Comparison of ENCODE assay signal across 30 mouse cellular contexts in the genomic region with DNA sequence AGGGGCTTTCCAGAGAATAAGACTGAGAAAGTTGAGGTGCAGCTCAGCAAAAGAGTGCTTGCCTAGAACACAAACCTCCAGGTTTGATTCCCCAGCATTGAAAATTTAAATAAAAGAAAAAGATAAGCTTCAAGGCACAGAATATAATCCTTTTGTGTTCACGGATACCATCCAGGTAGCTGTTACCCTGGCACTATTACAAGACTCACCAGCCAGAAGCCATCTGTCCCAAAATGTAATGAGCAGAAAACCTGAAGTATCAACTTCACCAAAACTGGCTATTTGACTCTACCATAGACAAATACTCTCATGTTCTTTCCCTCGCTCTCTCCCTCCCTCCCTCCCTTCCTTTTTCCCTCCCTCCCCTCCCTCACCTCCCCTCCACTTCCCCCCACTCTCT.
A peak's percentile ranks its signal among the peaks of the same experiment; 100 is the strongest.
DNase-seq lines count a peak whose midpoint lies in the region; ATAC-seq and TF ChIP-seq lines count a peak whose summit lies in the region.
"Had no signal": no experiment of that assay in that cellular context is flagged by ENCODE, and none has a peak within 500 bp of the region (broad histone marks: within the 10 kb centered on the region; RNA-seq: fewer than 3 reads in every experiment).

No protein-coding gene starts in this region.

- no peaks in the 10 kb centered on the region for H3K4me1 ChIP-seq in intestine, embryonic 16.5 days (ENCODE audit: control insufficient read depth, insufficient read depth, low read length)
- no peaks in the 10 kb centered on the region for H3K4me1 ChIP-seq in liver, postnatal 0 days (ENCODE audit: insufficient read depth)
- H3K4me1 ChIP-seq: embryonic facial prominence, embryonic 15.5 days; heart, embryonic 15.5 days; intestine, embryonic 15.5 days had no signal

- no peak for TF ChIP-seq CTCF in liver, postnatal 0 days (IDR thresholded peaks at IDR 0.05; ENCODE audit: low read depth)

- TF ChIP-seq EP300 in liver, postnatal 0 days (IDR thresholded peaks at IDR 0.05; ENCODE audit: low read depth): no peak

- peak; percentile 92 for DNase-seq in brain, adult 2 months (ENCODE audit: low read depth, low spot score)
- peak; percentile 73 for DNase-seq in cerebellum, adult 11-12 months
- peak; percentile 63 for DNase-seq in cerebellum, adult 8-10 months
- DNase-seq in cerebellum, postnatal 10 days: peak; percentile 42 to 52
- DNase-seq in gastrocnemius, postnatal 14 days: no peak
- DNase-seq in liver, postnatal 0 days: no peak
- no peak for DNase-seq in right cerebral cortex, postnatal 4 days
- DNase-seq: adrenal gland, postnatal 10 days; adrenal gland, postnatal 36 days; B cell, adult 2 months; forebrain, postnatal 0 days; gastrocnemius, adult 2 months; gastrocnemius, postnatal 25 days; heart, adult 18-20 months; heart, postnatal 10 days; heart, postnatal 36 days; kidney, adult 18-20 months had no signal

- intact Hi-C loops in gastrocnemius, postnatal 14 days (cut with DNase I; ENCODE audit: low total_unique reads): no loop called here

- no peak overlapping the region for H3K9ac ChIP-seq in intestine, embryonic 16.5 days (ENCODE audit: low read depth, low read length)
- H3K9ac ChIP-seq in liver, postnatal 0 days (replicated peaks): no peak overlapping the region
- H3K9ac ChIP-seq: embryonic facial prominence, embryonic 12.5 days; embryonic facial prominence, embryonic 15.5 days; forebrain, postnatal 0 days; heart, embryonic 12.5 days; heart, embryonic 15.5 days; hindbrain, embryonic 13.5 days; intestine, embryonic 15.5 days had no signal

- no peak for ATAC-seq in intestine, embryonic 16.5 days
- ATAC-seq in liver, postnatal 0 days: no peak
- ATAC-seq: forebrain, embryonic 14.5 days; forebrain, postnatal 0 days; hindbrain, embryonic 16.5 days; intestine, embryonic 15.5 days; Patski had no signal

- no peaks in the 10 kb centered on the region for H3K36me3 ChIP-seq in intestine, embryonic 16.5 days (ENCODE audit: control insufficient read depth, insufficient read depth, low read length)
- no peaks in the 10 kb centered on the region for H3K36me3 ChIP-seq in liver, postnatal 0 days (replicated peaks; ENCODE audit: insufficient read depth, low read length)
- H3K36me3 ChIP-seq: embryonic facial prominence, embryonic 12.5 days; embryonic facial prominence, embryonic 15.5 days; G1E; heart, embryonic 12.5 days; heart, embryonic 15.5 days; hindbrain, embryonic 10.5 days; hindbrain, embryonic 13.5 days; intestine, embryonic 15.5 days had no signal

- H3K4me3 ChIP-seq in intestine, embryonic 16.5 days (ENCODE audit: low read length): no peak overlapping the region
- H3K4me3 ChIP-seq in liver, postnatal 0 days (ENCODE audit: low read depth, low read length): no peak overlapping the region
- H3K4me3 ChIP-seq: embryonic facial prominence, embryonic 12.5 days; embryonic facial prominence, embryonic 15.5 days; gastrocnemius, adult 2 months; heart, embryonic 12.5 days; heart, embryonic 15.5 days; hindbrain, embryonic 10.5 days; hindbrain, embryonic 13.5 days; intestine, embryonic 15.5 days had no signal

- 77% methylated on average over 2 of the region's 2 CpGs for WGBS in intestine, embryonic 16.5 days
- WGBS in liver, postnatal 0 days (ENCODE audit: insufficient replicate concordance): 73% methylated on average over 2 of the region's 2 CpGs

- H3K27me3 ChIP-seq in intestine, embryonic 16.5 days (replicated peaks; ENCODE audit: control insufficient read depth, insufficient read depth, low read length): no peaks in the 10 kb centered on the region
- no peaks in the 10 kb centered on the region for H3K27me3 ChIP-seq in liver, postnatal 0 days (ENCODE audit: insufficient read depth, low read length)
- H3K27me3 ChIP-seq: CH12.LX; embryonic facial prominence, embryonic 12.5 days; embryonic facial prominence, embryonic 15.5 days; heart, embryonic 12.5 days; heart, embryonic 15.5 days; hindbrain, embryonic 13.5 days; intestine, embryonic 15.5 days had no signal

- H3K27ac ChIP-seq in intestine, embryonic 16.5 days (ENCODE audit: low read length): no peak overlapping the region
- no peak overlapping the region for H3K27ac ChIP-seq in liver, postnatal 0 days (ENCODE audit: low read depth)
- H3K27ac ChIP-seq: embryonic facial prominence, embryonic 12.5 days; embryonic facial prominence, embryonic 15.5 days; gastrocnemius, adult 2 months; heart, embryonic 15.5 days; hindbrain, embryonic 10.5 days; hindbrain, embryonic 13.5 days; intestine, embryonic 15.5 days had no signal

- H3K4me2 ChIP-seq in intestine, embryonic 16.5 days (ENCODE audit: low read depth, low read length): no peak overlapping the region
- no peak overlapping the region for H3K4me2 ChIP-seq in liver, postnatal 0 days (ENCODE audit: low read depth, low read length)
- H3K4me2 ChIP-seq: embryonic facial prominence, embryonic 12.5 days; embryonic facial prominence, embryonic 15.5 days; heart, embryonic 12.5 days; heart, embryonic 15.5 days; hindbrain, embryonic 13.5 days; intestine, embryonic 15.5 days had no signal

- H3K9me3 ChIP-seq in intestine, embryonic 16.5 days (ENCODE audit: control insufficient read depth, low read length): no peaks in the 10 kb centered on the region
- H3K9me3 ChIP-seq in liver, postnatal 0 days (ENCODE audit: low read length): no peaks in the 10 kb centered on the region
- H3K9me3 ChIP-seq: embryonic facial prominence, embryonic 12.5 days; embryonic facial prominence, embryonic 15.5 days; G1E; heart, embryonic 12.5 days; heart, embryonic 15.5 days; hindbrain, embryonic 10.5 days; hindbrain, embryonic 13.5 days; intestine, embryonic 15.5 days had no signal

Comparison
In these comparisons a context has a peak if more than half of its experiments do, and no peak if none do; other contexts are left out.
1. DNase-seq: peak in brain, adult 2 months (single experiment), cerebellum, adult 11-12 months (single experiment), cerebellum, adult 8-10 months (single experiment) and cerebellum, postnatal 10 days (2 of 2); none in gastrocnemius, postnatal 14 days (single experiment), liver, postnatal 0 days (single experiment) and right cerebral cortex, postnatal 4 days (single experiment).